Mouse (Mus musculus) limb, embryonic 14.5 days (tissue): ENCODE measurements around the gene Gm20388. TPM values are rescaled to one million over a fixed set of nuclear protein-coding genes. Genes with fewer than 3 reads are reported as not detected.
A peak's percentile ranks its signal among the peaks of the same experiment; 100 is the strongest.

Experiments used
- ATAC-seq: fragments of 200-750 bp; cut with Nextera tagmentation; 2 replicates; pipeline ENCODE4 v1.8.0; 2017; ENCODE audit warnings: low read depth, moderate number of reproducible peaks, moderate TSS enrichment; ENCODE audit not compliant: low FRiP score
- DNase-seq: peaks from one replicate; pipeline ENCODE4 v3.0.0-alpha.2; 2015; ENCODE audit warnings: low spot score
- H3K27ac ChIP-seq: fragments of 300-500 bp; sonication (generic); replicated peaks from 2 replicates; pipeline ENCODE4 v1.5.1; 2014; ENCODE audit warnings: low read depth, mild to moderate bottlenecking, low read length, moderate library complexity, mixed read lengths
- H3K27me3 ChIP-seq: fragments of 300-500 bp; sonication (generic); 2 replicates; pipeline ENCODE4 v1.6.1; 2014; ENCODE audit warnings: low read length, mixed read lengths; ENCODE audit not compliant: control insufficient read depth, insufficient read depth
- H3K36me3 ChIP-seq: fragments of 300-500 bp; sonication (generic); 2 replicates; pipeline ENCODE4 v1.6.1; 2014; ENCODE audit warnings: mild to moderate bottlenecking, low read length, moderate library complexity, mixed read lengths; ENCODE audit not compliant: control insufficient read depth, insufficient read depth
- H3K4me1 ChIP-seq: fragments of 300-500 bp; sonication (generic); 2 replicates; pipeline ENCODE4 v1.6.1; 2014; ENCODE audit warnings: antibody characterized with exemption, low read length, mixed read lengths; ENCODE audit not compliant: control insufficient read depth, insufficient read depth
- H3K4me2 ChIP-seq: fragments of 300-500 bp; sonication (generic); replicated peaks from 2 replicates; pipeline ENCODE4 v1.6.1; 2014; ENCODE audit warnings: low read depth, mild to moderate bottlenecking, low read length, moderate library complexity; ENCODE audit not compliant: severe bottlenecking
- H3K4me3 ChIP-seq: fragments of 300-500 bp; sonication (generic); replicated peaks from 2 replicates; pipeline ENCODE4 v1.5.1; 2014; ENCODE audit warnings: low read length
- H3K9ac ChIP-seq: fragments of 300-500 bp; sonication (generic); 2 replicates; pipeline ENCODE4 v1.6.1; 2014; ENCODE audit warnings: mild to moderate bottlenecking, low read depth, low read length, moderate library complexity; ENCODE audit not compliant: severe bottlenecking
- H3K9me3 ChIP-seq: fragments of 300-500 bp; sonication (generic); 2 replicates; pipeline ENCODE4 v1.6.1; 2016; ENCODE audit warnings: low read length; ENCODE audit not compliant: control insufficient read depth
- POLR2A ChIP-seq: fragments of 200-500 bp; IDR thresholded peaks from 2 replicates; pipeline ENCODE4 v1.8.0; 2012; ENCODE audit warnings: inconsistent platforms, mild to moderate bottlenecking, moderate library complexity, borderline replicate concordance; ENCODE audit not compliant: insufficient read depth, insufficient read length; ENCODE audit errors: extremely low read depth
- WGBS: fragments of 180-500 bp; shearing (Covaris S2); extraction: QIAGEN DNeasy Blood & Tissue Kit; methylation state at CpG from one replicate; pipeline ENCODE4 v1.1.7; 2014; 5-methylcytosine and 5-hydroxymethylcytosine counted together
- polyA plus RNA-seq, 2 experiments: library from polyadenylated mRNA; depleted of rRNA in 1 of 2; stranded (reverse) in 1 of 2; unstranded in 1 of 2; fragments of >200 nt; fragmentation: Nextera tagmentation in 1 of 2; extraction: Ambion mirVana in 1 of 2; gene quantifications; 2 replicates each; pipeline versions ENCODE4 v1.2.1 to v1.2.3; 2012 to 2014

The Gm20388 gene
- polyA plus RNA-seq, 2 experiments, result 1.9 to 49.9 TPM

GRCm38 (mm10) chr8:124066325-124067058, 4155.9 kb downstream of the Gm20388 start:
- peaks cover 9% of the 10 kb centered on the region; the same call in 1 of the 2 replicates for H3K4me1 ChIP-seq
- peak overlapping the region; percentile 65; the same call in 1 of the 2 replicates for H3K27ac ChIP-seq
- no peaks in the 10 kb centered on the region for H3K27me3 ChIP-seq
- H3K9ac ChIP-seq, result no peak overlapping the region
- H3K9me3 ChIP-seq, result no peaks in the 10 kb centered on the region
- WGBS, result 39% methylated on average over 4 of the region's 4 CpGs
- no peak overlapping the region for H3K4me2 ChIP-seq
- DNase-seq (peak; percentile 71), ATAC-seq (peak; percentile 80)
- no peak for TF ChIP-seq POLR2A
- H3K4me3 ChIP-seq, result no peak overlapping the region
- H3K36me3 ChIP-seq, result no peaks in the 10 kb centered on the region

GRCm38 (mm10) chr8:124067059-124067750, 4156.6 kb downstream of the Gm20388 start:
- ATAC-seq (peak; percentile 39), DNase-seq (peak; percentile 16)
- Histone ChIP-seq H3K4me3 (no peak overlapping the region), H3K27ac (peak overlapping the region; percentile 65), H3K9me3 (no peaks in the 10 kb centered on the region), H3K4me2 (no peak overlapping the region), H3K36me3 (no peaks in the 10 kb centered on the region), H3K9ac (no peak overlapping the region), H3K27me3 (no peaks in the 10 kb centered on the region), H3K4me1 (peaks cover 14% of the 10 kb centered on the region)
- TF ChIP-seq POLR2A, result no peak
- 60% methylated on average over 4 of the region's 4 CpGs for WGBS

GRCm38 (mm10) chr8:124070363-124071324, 4160.0 kb downstream of the Gm20388 start:
- no peak for TF ChIP-seq POLR2A
- Histone ChIP-seq H3K9me3 (no peaks in the 10 kb centered on the region), H3K36me3 (no peaks in the 10 kb centered on the region), H3K9ac (no peak overlapping the region), H3K27me3 (no peaks in the 10 kb centered on the region), H3K4me3 (no peak overlapping the region), H3K4me2 (no peak overlapping the region), H3K4me1 (peaks cover 14% of the 10 kb centered on the region), H3K27ac (no peak overlapping the region)
- ATAC-seq (0 out of 2 replicates have a peak, but pooled peaks have one; percentile 46), DNase-seq (peak; percentile 60)
- 18% methylated on average over 18 of the region's 18 CpGs for WGBS

- Histone ChIP-seq H3K27ac (0 out of 2 replicates have a peak overlapping the region, but pooled peaks have one; percentile 7), H3K4me2 (no peak overlapping the region), H3K27me3 (no peaks in the 10 kb centered on the region), H3K9ac (no peak overlapping the region), H3K36me3 (no peaks in the 10 kb centered on the region), H3K4me1 (peaks cover 12% of the 10 kb centered on the region), H3K9me3 (no peaks in the 10 kb centered on the region), H3K4me3 (no peak overlapping the region)
- no peak for TF ChIP-seq POLR2A
- ATAC-seq (no peak), DNase-seq (no peak)
- WGBS, result 39% methylated on average over 8 of the region's 8 CpGs
Measured at GRCm38 (mm10) chr8:124075977-124076376, 4165.3 kb downstream of the Gm20388 start.

- no peak for ATAC-seq
- Histone ChIP-seq H3K9me3 (no peaks in the 10 kb centered on the region), H3K9ac (no peak overlapping the region), H3K36me3 (no peaks in the 10 kb centered on the region), H3K27me3 (no peaks in the 10 kb centered on the region), H3K27ac (0 out of 2 replicates have a peak overlapping the region, but pooled peaks have one; percentile 7), H3K4me1 (peaks cover 12% of the 10 kb centered on the region), H3K4me3 (no peak overlapping the region), H3K4me2 (no peak overlapping the region)
- TF ChIP-seq POLR2A, result no peak
- 27% methylated on average over 3 of the region's 3 CpGs for WGBS
- DNase-seq, result peak; percentile 36
Measured at GRCm38 (mm10) chr8:124076416-124076815, 4165.8 kb downstream of the Gm20388 start.
